Mouse (Mus musculus) heart, postnatal 4 days (tissue): Measurements from ENCODE around the gene Gm12258. TPM values are rescaled to one million over a fixed set of nuclear protein-coding genes. Genes with fewer than 3 reads are reported as not detected.
"Not testable (repeated sequence)": the region's sequence is repeated elsewhere in the genome, so short reads cannot be mapped to it uniquely, and the experiment has no call there.

Source experiments
- DNase-seq: peaks from one replicate; pipeline ENCODE4 v3.0.0; 2021
- total RNA-seq, 2 experiments: library from RNA; stranded (reverse); gene quantifications; 2 replicates each; pipeline ENCODE4 v1.2.3; 2021

Gm12258 gene
- 1 to 10 TPM; 2.3 to 2.7 TPM for total RNA-seq

GRCm38 (mm10) chr11:58846919-58847461 lies at the start of gene Gm12258:
TSS of gene Gm12258 (plus strand) at chr11:58847158.
- DNase-seq, result peak; percentile 85

DNA sequence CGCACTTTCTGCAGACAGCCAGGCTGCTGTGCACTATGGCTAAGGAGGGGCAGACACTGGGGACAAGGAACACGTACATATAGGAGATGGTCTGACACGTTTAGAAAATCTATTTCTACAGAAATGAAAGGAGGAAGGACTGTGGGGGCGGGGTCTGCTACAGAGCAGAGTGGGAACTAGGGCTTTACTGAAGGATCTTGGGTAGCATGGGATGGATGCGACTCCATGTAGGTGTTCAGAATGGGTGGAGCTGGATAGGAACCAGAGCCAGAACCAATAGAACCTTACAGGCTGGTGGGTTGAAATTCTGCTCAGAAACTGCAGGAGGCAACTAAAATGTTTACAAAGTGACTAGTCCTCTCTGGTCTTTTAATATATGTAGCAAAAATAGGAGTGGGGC lies 47.2 kb upstream of the Gm12258 start:
- DNase-seq, result no peak

DNA sequence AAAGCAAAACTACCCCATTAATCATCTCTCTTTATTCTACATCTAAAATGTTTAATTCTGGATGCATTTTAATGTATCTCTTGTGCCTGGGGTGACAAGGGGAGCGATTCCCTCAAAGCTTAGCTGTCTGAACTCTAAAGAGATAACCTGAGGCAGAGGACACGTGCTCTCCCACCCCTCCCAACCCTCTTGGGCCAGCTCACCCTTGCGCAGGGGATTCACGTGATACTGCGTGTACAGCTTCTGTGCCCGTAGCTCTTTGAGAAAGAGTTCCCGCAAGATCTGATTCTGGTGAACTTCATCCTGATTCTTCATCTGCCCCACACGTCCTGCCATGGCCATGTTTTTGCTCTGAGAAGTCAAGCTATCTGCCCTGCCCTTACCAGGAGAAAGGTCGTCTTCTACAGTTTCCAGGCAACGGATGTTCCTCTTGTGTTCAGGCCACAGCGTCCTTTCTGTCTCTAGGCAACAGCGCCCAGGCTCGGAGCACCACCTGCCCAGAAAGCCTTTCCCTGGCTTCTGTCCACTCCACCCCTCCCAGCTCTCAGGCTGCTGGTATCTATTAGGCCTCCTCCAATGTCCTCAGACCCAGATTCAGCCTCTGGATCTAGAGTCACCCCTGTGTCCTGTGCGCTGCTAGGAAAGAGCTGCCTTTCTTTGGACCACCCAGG lies 45.3 kb upstream of the Gm12258 start, which contains the start of gene Fam183b:
TSS of gene Fam183b (minus strand) at position 403 of the 671 bp plus-strand sequence.
- peak; percentile 18 for DNase-seq

GRCm38 (mm10) chr11:58803871-58804270 lies 43.1 kb upstream of the Gm12258 start:
- DNase-seq, result no peak

- DNase-seq, result no peak
Measured at GRCm38 (mm10) chr11:58804393-58804792, 42.6 kb upstream of the Gm12258 start.

GRCm38 (mm10) chr11:58812001-58812400 lies 35.0 kb upstream of the Gm12258 start:
- DNase-seq, result no peak

DNA sequence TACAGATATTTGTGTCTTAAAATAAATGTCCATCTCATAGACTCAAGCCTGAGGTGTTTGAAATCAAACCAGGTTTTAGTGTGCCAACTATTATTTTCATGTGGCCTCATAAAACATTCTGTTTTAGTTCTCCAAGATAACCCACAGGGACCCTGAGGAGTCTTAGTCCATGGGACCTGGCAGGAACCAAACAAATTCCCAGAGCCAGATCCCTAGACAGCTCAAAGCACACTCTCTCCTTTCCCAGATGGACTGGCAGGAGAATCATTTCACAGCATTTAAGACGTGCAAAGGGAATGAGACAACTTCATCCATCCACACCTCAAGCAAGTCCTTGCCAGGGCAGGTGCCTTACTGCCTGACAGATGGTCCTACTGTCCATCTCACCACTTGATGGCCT lies 32.3 kb upstream of the Gm12258 start, which contains the start of gene Olfr313:
TSS of gene Olfr313 (plus strand) at position 301 of the 400 bp plus-strand sequence.
- not testable (repeated sequence) for DNase-seq

DNA sequence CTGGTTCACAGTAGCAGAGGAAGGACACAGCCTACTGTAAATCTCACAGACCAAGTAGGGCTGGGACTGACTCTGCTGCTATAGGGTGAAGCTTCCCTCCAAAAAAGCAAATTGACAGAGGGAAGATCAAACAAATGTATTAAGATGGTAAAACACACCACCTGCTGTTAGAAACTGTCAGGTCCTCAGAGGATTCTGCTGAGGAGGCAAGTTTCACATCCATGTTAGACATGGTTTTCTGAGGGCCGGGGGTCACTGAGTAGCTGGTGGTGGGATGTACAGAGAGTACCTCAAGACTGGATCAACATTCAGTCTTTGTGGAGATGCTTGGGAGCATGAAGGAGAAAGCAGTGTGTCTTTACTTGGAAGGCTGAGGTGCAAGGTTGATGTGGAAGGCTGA lies 31.3 kb upstream of the Gm12258 start:
- DNase-seq, result no peak

- DNase-seq, result not testable (repeated sequence)
Measured at GRCm38 (mm10) chr11:58828937-58829336, 18.0 kb upstream of the Gm12258 start, which contains the start of gene Olfr312. TSS of gene Olfr312 (plus strand) at chr11:58829237.

DNA sequence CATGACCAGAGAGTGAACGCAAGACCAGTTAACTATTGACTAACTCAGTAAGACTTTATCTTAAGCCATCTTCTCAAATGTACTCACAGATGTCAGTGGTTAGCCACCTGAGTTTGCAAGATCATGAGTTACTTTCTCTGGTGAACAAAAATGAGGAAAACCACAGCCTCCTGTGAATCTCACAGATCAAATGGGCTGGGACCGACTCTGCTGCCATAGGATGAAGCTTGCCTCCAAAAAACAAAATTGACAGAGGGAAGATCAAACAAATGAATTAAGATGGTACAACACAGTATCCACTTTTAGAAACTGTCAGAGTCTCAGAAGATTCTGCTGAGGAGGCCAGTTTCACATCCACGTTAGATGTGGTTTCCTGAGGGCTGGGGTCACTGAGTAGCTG lies 17.2 kb upstream of the Gm12258 start:
- no peak for DNase-seq

DNA sequence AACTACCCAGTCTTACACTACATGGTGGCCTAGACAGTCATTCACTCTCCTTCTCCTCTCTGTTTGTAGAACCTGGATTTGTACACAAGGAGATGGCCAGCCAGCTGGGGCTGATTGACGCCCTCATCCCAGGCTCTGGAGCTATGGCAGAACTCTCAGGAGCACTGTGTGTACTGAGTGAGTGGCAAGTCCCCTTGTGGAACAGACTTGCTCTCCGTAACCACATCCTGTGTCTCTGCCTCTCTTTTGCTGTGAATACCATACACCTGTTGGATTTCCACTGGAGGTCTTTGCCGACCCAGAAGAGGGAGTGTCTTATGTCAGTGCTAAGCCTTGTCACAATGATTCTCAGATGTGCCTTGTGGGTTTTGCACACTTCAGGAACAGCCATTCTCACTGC lies 14.4 kb upstream of the Gm12258 start:
- not testable (repeated sequence) for DNase-seq

DNA sequence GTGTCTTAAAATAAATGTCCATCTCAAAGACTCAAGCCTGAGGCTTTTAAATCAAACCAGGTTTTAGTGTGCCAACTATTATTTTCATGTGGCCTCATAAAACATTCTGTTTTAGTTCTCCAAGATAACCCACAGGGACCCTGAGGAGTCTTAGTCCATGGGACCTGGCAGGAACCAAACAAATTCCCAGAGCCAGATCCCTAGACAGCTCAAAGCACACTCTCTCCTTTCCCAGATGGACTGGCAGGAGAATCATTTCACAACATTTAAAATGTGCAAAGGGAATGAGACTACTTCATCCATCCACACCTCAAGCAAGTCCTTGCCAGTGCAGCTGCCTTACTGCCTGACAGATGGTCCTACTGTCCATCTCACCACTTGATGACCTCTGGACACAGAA lies 8.0 kb upstream of the Gm12258 start, which contains the start of gene Olfr311:
TSS of gene Olfr311 (plus strand) at position 301 of the 400 bp plus-strand sequence.
- not testable (repeated sequence) for DNase-seq

DNA sequence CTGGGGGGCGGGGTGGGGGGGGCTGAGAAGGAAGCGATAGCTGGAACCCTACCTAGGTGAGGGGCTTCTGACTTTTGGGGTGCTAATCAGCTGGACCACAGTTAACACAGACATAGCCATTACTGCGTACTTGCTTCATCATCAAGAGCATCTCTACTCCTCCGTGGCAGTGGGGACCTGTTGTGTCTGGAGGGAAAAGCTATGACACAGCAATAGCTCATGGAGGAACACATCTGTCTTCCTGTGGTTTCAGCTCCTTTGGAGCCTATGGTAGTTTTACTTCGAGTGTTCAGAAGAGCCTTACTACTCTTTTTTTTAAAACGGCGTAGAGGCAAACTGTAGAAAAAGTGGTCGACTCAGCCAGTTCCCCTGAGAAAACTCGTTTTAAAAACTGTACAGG lies 678 bp downstream of the Gm12258 start:
- no peak for DNase-seq

DNA sequence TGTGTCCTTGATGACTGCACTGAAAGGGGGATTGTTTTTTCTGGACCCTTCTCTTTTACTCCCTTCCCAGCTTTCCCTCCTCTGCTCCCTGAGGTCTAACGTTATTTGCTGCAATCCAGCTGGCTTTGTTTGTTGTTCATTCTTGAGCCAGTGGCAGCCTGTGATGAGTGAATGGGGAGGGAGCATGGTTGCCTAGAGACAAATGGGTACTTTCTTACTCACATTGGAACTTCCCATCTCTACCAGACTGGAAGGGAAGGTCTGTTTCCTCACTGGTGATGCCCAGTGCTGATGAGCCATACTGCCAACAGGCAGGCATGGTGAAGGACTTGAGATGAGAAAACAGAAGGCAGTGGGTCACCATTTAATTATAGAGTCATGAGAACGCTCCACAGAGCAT lies 2.8 kb downstream of the Gm12258 start:
- no peak for DNase-seq

DNA sequence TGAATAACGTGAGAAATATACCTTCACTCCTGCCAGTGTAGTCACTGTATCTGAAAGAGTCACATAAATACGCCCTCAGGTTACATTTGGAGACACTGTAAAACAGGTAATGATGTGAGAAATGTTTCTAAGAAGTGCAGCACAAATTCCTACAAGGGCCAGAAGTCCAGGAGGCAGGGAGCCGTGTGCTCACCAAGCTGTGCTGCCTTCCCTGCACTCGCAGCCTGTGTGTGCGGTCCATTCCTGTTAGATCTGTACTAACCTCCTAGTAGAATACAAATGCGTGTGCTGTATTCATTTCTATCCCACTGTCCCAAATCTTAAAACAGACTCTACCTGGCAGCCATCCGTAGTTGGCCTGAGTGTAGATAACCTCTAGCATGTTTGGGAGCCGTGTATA lies 13.8 kb downstream of the Gm12258 start:
- no peak for DNase-seq

DNA sequence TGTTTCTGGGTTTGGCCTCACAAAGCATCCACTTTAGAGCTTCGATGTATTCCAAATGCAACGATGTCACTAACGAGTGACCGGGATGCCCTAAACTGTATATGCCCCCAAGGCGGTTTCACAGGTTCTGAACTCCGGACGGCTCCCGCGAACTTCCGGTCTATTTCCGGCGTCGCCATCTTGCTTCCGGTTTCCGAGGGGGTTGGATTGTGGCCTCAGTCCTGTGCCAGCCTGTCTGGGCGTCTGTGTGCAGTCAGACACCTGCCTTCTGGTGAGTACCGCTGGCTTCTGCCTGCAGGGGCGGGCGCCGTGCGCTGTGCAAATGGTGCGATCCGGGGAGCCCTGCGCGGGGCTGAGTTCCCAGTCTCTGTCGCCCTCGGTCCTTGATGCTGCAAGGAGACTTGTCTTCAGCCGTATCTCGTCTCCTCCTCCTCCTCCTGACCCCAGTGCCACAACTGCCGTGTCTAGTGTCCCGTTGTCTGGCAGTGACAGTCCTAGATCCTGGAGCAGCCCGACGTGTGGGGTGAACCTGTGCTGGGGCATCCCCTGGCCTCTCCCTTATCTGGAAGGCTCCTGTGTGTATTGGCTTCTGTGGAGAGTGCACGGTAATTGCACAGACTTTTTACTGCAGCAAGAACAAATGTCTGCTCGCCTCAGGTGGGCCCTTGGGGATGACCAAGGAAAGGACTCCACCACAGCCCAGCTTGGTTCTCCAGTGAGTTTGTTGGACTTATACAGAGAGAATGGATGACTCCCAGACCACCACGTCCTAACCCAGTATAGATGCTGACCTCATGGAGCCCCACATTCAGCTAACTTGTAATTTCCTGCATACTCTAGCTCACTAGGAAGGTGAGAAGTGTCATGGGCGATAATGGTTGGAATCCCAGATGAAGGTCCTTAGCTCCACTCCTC lies 20.3 kb downstream of the Gm12258 start, which contains the start of gene 2810021J22Rik:
TSS of gene 2810021J22Rik (plus strand) at position 178 of the 915 bp plus-strand sequence.
- DNase-seq, result peak; percentile 78

GRCm38 (mm10) chr11:58867954-58868330 lies 21.0 kb downstream of the Gm12258 start:
- DNase-seq, result no peak

DNA sequence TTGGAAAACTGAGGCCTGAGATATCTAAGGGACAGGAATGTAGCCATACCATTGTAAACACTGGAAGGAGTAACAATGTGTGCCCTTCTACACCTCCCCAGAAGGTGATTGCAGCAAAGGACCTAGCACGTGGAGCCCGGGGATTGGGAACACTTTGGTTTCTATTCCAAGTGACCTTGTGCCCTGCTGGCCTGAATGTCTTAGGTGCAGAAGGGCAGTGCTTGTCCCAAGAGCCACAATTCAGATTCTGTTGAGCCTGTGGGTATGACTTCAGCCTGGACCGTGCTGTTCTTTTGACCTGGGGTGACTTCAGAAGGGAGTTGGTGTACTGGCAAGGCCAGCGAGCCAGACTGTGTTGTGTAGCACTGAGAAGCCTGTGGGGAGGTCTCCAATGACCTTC lies 24.0 kb downstream of the Gm12258 start:
- no peak for DNase-seq

DNA sequence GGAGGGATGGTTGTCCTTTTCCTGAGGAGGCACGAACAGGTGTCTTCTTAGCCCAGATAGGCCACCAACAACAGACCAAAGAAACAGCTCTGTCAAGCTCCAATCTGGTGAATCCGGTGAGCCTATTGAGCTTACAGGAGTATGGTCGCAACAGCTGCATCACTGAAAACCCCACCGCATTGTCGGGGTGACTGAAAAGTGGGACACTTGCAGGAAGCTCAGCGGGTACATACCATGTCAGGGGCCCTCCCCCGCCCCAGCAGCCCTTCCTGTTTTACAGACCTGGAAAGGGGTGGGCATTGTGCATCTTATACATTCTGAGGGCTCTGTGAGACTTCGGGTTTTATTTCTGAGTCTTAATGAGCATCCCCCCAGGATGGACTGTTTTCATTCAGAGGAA lies 36.8 kb downstream of the Gm12258 start:
- DNase-seq, result no peak

DNA sequence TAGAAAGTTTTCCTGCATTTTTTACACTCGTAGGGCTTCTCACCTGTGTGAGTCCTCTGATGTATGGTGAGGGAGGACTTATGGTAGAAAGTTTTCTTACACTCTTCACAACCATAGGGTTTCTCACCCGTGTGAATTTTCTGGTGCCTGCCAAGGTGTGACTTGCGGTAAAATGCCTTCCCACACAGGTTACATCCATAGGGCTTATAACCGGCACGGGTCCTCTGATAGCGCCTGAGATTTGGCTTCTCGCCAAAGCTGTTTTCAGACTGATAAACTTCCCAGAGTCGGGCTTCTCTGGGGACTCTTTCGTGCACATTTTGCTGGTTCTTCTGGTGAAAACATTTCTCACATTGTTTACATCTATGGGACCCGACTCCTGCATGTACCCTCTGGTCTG lies 43.6 kb downstream of the Gm12258 start:
- DNase-seq, result no peak

DNA sequence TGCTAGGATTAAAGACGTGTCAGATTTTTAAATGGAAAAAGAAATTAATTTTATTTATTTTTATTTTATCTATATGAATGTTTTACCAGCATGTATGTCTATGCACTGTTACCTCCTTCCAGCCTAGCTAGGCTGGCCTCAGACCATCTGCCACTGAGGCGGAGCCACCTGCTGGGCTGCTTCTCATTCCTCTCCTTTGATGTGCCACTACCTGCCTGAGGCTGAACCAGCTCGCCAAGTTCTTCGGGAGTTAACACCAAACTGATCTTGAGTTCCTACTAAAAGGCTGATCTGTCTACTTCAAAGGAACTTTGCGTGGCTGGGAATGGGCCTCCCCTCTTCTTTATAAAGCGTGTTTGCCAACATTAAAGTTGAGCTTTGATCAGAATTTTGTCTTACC lies 47.5 kb downstream of the Gm12258 start:
- no peak for DNase-seq

GRCm38 (mm10) chr11:58897485-58897884 lies 50.5 kb downstream of the Gm12258 start:
- DNase-seq, result no peak

DNA sequence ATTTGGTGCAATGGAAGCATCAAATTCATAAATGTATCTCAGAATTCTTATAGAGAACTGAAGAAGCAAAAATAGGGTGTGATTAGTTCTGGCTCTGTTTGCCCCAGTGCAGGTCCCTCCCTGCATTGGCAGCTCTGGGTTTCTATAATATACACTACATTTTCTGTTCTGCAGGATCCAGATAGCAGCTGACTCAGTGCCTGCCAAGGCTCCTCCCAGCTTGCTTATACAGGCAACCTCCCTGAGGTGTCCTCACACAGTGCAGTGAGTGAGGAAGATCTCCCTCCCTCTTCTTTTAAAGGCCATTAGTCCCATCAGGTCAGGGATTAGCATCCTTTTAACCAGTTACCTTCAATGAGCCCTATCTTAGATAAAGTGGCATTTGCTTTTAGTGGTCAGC lies 54.1 kb downstream of the Gm12258 start:
- no peak for DNase-seq
